Comparison of ENCODE assay signal across 21 mouse cellular contexts in the genomic region with DNA sequence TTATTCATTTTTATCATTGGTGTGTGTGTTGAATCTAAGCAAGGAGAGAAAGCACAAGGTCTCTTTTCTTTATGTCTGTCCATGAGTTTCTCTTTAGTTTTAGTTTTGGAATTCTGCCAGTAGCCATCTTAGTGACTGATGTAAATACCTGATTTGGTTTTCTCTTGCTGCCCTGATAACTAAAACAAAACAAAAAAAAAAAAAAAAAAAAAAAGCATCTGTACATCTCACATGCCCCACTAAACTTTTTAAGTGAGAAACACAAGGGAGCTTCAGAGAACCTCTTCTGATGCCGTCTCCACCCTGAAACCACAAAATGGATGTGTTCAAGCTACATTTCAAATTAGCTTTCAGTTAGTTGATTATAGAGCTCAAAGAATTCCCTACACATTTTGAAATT.
DNase-seq lines count a peak whose midpoint lies in the region; ATAC-seq and TF ChIP-seq lines count a peak whose summit lies in the region.
"Had no signal": no experiment of that assay in that cellular context is flagged by ENCODE, and none has a peak within 500 bp of the region (broad histone marks: within the 10 kb centered on the region; RNA-seq: fewer than 3 reads in every experiment).

No protein-coding gene starts in this region.

- intact Hi-C loops in gastrocnemius, adult 2 months (cut with DNase I), result loop anchor here (10.0 kb wide), 1 partner anchor 541 kb away; no protein-coding TSS in a partner anchor

- no peaks in the 10 kb centered on the region for H3K27me3 ChIP-seq in heart, postnatal 0 days (ENCODE audit: control insufficient read depth, insufficient read depth, low read length)
- H3K27me3 ChIP-seq in heart, embryonic 11.5 days (ENCODE audit: control insufficient read depth, insufficient read depth, low read length), result no peaks in the 10 kb centered on the region
- H3K27me3 ChIP-seq in hindbrain, embryonic 16.5 days (replicated peaks; ENCODE audit: control insufficient read depth, insufficient read depth, low read length), result no peaks in the 10 kb centered on the region
- H3K27me3 ChIP-seq: embryonic facial prominence, embryonic 12.5 days; forebrain, embryonic 12.5 days; heart, embryonic 13.5 days; Patski had no signal

- no peak for DNase-seq in gastrocnemius, adult 2 months
- DNase-seq in gastrocnemius, postnatal 4 days (ENCODE audit: low spot score in 2 of 2), result no peak
- no peak for DNase-seq in heart, postnatal 0 days (ENCODE audit: low spot score)
- no peak for DNase-seq in cerebellum, adult 11-12 months
- DNase-seq: adrenal gland, adult 2 months; adrenal gland, postnatal 25 days; B cell, adult 2 months; cerebellum, adult 8-10 months; cerebellum, postnatal 14 days; gastrocnemius, postnatal 14 days had no signal

- TF ChIP-seq EP300 in heart, postnatal 0 days (IDR thresholded peaks at IDR 0.05; ENCODE audit: low read depth), result no peak

- TF ChIP-seq CTCF in gastrocnemius, adult 2 months (IDR thresholded peaks at IDR 0.05), result no peak
- no peak for TF ChIP-seq CTCF in heart, postnatal 0 days (IDR thresholded peaks at IDR 0.05; ENCODE audit: low read depth)
- TF ChIP-seq CTCF in embryonic fibroblast, embryonic 13.5 days (IDR thresholded peaks at IDR 0.05; ENCODE audit: borderline replicate concordance, insufficient read depth, low read length), result no peak

- peak overlapping the region; percentile 63 for H3K27ac ChIP-seq in gastrocnemius, adult 2 months
- H3K27ac ChIP-seq in heart, postnatal 0 days (ENCODE audit: low read depth), result peak overlapping the region; percentile 64
- H3K27ac ChIP-seq in heart, embryonic 11.5 days (ENCODE audit: low read depth, low read length), result no peak overlapping the region
- peak overlapping the region; percentile 16; the same call in 1 of the 2 replicates for H3K27ac ChIP-seq in embryonic fibroblast, embryonic 13.5 days (ENCODE audit: insufficient read depth, low read length)
- H3K27ac ChIP-seq in hindbrain, embryonic 16.5 days (ENCODE audit: low read depth, low read length), result no peak overlapping the region
- H3K27ac ChIP-seq: embryonic facial prominence, embryonic 12.5 days; forebrain, embryonic 12.5 days; heart, embryonic 13.5 days; hindbrain, embryonic 10.5 days; hindbrain, embryonic 14.5 days had no signal

- no peaks in the 10 kb centered on the region for H3K9me3 ChIP-seq in heart, postnatal 0 days (replicated peaks; ENCODE audit: control insufficient read depth, low read length)
- H3K9me3 ChIP-seq in heart, embryonic 11.5 days (replicated peaks; ENCODE audit: control insufficient read depth, low read length), result no peaks in the 10 kb centered on the region
- no peaks in the 10 kb centered on the region for H3K9me3 ChIP-seq in hindbrain, embryonic 16.5 days (ENCODE audit: control insufficient read depth, low read length)
- H3K9me3 ChIP-seq: embryonic facial prominence, embryonic 12.5 days; forebrain, embryonic 12.5 days; heart, embryonic 13.5 days; hindbrain, embryonic 10.5 days had no signal

- H3K4me3 ChIP-seq in gastrocnemius, adult 2 months, result no peak overlapping the region
- no peak overlapping the region for H3K4me3 ChIP-seq in heart, postnatal 0 days (ENCODE audit: low read depth, low read length)
- H3K4me3 ChIP-seq in heart, embryonic 11.5 days (ENCODE audit: low read depth, low read length), result no peak overlapping the region
- H3K4me3 ChIP-seq in embryonic fibroblast, embryonic 13.5 days (ENCODE audit: insufficient read depth, low read length), result no peak overlapping the region
- H3K4me3 ChIP-seq in hindbrain, embryonic 16.5 days (ENCODE audit: low read length), result no peak overlapping the region
- H3K4me3 ChIP-seq: embryonic facial prominence, embryonic 12.5 days; forebrain, embryonic 12.5 days; heart, embryonic 13.5 days; hindbrain, embryonic 10.5 days had no signal

- WGBS in heart, postnatal 0 days, result 87% methylated on average over 1 of the region's 1 CpGs
- WGBS in heart, embryonic 11.5 days (ENCODE audit: insufficient replicate concordance), result 86% methylated on average over 1 of the region's 1 CpGs
- 100% methylated on average over 1 of the region's 1 CpGs for WGBS in hindbrain, embryonic 16.5 days

- peaks cover 35% of the 10 kb centered on the region for H3K4me1 ChIP-seq in heart, postnatal 0 days (ENCODE audit: control insufficient read depth, insufficient read depth)
- H3K4me1 ChIP-seq in heart, embryonic 11.5 days (ENCODE audit: control insufficient read depth, insufficient read depth, low read length), result peaks cover 22% of the 10 kb centered on the region
- peaks cover 16% of the 10 kb centered on the region for H3K4me1 ChIP-seq in embryonic fibroblast, embryonic 13.5 days (ENCODE audit: control insufficient read depth, insufficient read depth, low read length)
- H3K4me1 ChIP-seq in hindbrain, embryonic 16.5 days (ENCODE audit: control insufficient read depth, insufficient read depth, low read depth, low read length), result peaks cover 13% of the 10 kb centered on the region

- TF ChIP-seq POLR2A in embryonic fibroblast, embryonic 13.5 days (IDR thresholded peaks at IDR 0.05; ENCODE audit: low read depth, low read length), result no peak

- no peak for ATAC-seq in heart, postnatal 0 days (ENCODE audit: insufficient read depth, low read depth)
- ATAC-seq in heart, embryonic 11.5 days (replicated peaks; ENCODE audit: insufficient number of reproducible peaks, low FRiP score, low TSS enrichment), result no peak
- no peak for ATAC-seq in hindbrain, embryonic 16.5 days
- ATAC-seq: forebrain, embryonic 16.5 days; intestine, postnatal 0 days; Patski had no signal

- no peak overlapping the region for H3K9ac ChIP-seq in heart, postnatal 0 days (replicated peaks; ENCODE audit: low read depth, low read length)
- H3K9ac ChIP-seq in heart, embryonic 11.5 days (ENCODE audit: low read depth, low read length), result no peak overlapping the region
- H3K9ac ChIP-seq in hindbrain, embryonic 16.5 days (ENCODE audit: low read depth, low read length), result no peak overlapping the region
- H3K9ac ChIP-seq: embryonic facial prominence, embryonic 12.5 days; forebrain, embryonic 12.5 days; heart, embryonic 13.5 days; hindbrain, embryonic 14.5 days had no signal

- H3K36me3 ChIP-seq in heart, postnatal 0 days (replicated peaks; ENCODE audit: control insufficient read depth, insufficient read depth, low read length), result no peaks in the 10 kb centered on the region
- H3K36me3 ChIP-seq in heart, embryonic 11.5 days (ENCODE audit: control insufficient read depth, insufficient read depth, low read length), result no peaks in the 10 kb centered on the region
- no peaks in the 10 kb centered on the region for H3K36me3 ChIP-seq in hindbrain, embryonic 16.5 days (ENCODE audit: control insufficient read depth, insufficient read depth, low read length)
- H3K36me3 ChIP-seq: embryonic facial prominence, embryonic 12.5 days; forebrain, embryonic 12.5 days; hindbrain, embryonic 10.5 days had no signal

- H3K4me2 ChIP-seq in heart, postnatal 0 days (ENCODE audit: low read depth, low read length), result no peak overlapping the region
- H3K4me2 ChIP-seq in heart, embryonic 11.5 days, result no peak overlapping the region
- no peak overlapping the region for H3K4me2 ChIP-seq in hindbrain, embryonic 16.5 days (ENCODE audit: low read length)
- H3K4me2 ChIP-seq: embryonic facial prominence, embryonic 12.5 days; forebrain, embryonic 12.5 days; heart, embryonic 13.5 days; hindbrain, embryonic 14.5 days had no signal

Comparison
In these comparisons a context has a peak if more than half of its experiments do, and no peak if none do; other contexts are left out.
1. H3K27ac ChIP-seq: peak in gastrocnemius, adult 2 months (single experiment), heart, postnatal 0 days (single experiment) and embryonic fibroblast, embryonic 13.5 days (single experiment); none in heart, embryonic 11.5 days (single experiment) and hindbrain, embryonic 16.5 days (single experiment).